Mouse (Mus musculus) retina, postnatal 7 days (tissue): ENCODE measurements around the gene Atp1b4.
"Not testable (repeated sequence)": the region's sequence is repeated elsewhere in the genome, so short reads cannot be mapped to it uniquely, and the experiment has no call there.

Experiments
- DNase-seq: peaks from one replicate; pipeline ENCODE4 v3.0.0-alpha.2; 2012; ENCODE audit warnings: low read depth, low spot score

Gene Atp1b4

DNA sequence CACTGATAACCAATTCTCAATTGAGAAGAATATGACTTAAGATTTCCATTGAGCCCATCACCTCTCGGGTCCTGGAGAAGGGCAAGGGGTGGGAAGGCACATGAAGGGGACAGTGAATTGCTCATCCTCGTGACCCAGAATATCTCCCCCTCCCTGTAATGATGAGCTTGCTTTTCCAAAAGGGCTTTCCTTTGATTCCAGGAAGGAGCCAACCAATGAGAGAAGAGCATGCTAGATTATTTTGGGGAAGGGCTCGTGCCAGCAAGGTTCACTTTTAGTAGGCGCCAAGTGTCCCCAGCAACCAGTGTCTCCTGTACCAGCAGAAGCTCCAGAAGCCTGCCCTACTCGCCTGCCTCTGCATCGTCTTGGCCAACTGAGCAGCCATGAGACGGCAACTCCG, at the start of gene Atp1b4:
Gene Atp1b4, plus strand, starts transcription at position 301 of the 400 bp plus-strand sequence.
- no peak for DNase-seq

DNA sequence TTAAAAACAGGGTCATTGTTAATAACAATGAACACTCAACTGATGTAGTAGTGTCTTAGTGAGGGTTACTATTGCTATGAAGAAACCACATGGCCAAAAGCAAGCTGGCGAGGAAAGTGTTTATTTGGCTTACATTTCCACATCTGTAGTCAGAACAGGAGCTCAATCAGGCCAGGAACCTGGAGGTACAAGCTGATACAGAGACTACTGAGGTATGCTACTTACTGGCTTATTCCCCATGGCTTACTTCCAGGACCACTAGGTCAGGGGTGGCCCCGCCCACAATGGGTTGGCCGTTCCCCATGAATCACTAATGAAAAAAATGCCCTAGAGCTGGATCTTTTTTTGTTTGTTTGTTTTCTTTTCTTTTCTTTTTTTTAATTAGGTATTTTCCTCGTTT, 7.4 kb upstream of the Atp1b4 start:
- DNase-seq, result no peak

DNA sequence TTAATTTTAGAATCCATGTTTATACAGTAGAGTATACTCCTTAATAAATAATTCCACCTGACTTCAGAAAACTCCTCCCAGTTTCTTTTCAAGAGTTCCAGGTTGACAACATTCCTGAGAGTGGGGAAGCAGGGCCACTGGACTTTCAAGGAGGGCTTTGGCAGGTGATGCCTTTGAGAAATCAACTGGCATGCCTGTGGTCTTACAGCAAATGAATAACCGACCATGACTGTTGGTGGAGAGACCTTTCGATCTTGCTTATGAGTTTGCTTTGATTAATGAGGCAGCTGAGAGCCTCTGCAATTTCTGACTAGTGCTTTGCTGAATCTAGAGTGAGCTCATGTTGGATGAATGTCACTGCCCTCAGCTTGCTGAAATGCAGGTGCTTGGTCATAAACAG, 4.9 kb upstream of the Atp1b4 start:
- no peak for DNase-seq

DNA sequence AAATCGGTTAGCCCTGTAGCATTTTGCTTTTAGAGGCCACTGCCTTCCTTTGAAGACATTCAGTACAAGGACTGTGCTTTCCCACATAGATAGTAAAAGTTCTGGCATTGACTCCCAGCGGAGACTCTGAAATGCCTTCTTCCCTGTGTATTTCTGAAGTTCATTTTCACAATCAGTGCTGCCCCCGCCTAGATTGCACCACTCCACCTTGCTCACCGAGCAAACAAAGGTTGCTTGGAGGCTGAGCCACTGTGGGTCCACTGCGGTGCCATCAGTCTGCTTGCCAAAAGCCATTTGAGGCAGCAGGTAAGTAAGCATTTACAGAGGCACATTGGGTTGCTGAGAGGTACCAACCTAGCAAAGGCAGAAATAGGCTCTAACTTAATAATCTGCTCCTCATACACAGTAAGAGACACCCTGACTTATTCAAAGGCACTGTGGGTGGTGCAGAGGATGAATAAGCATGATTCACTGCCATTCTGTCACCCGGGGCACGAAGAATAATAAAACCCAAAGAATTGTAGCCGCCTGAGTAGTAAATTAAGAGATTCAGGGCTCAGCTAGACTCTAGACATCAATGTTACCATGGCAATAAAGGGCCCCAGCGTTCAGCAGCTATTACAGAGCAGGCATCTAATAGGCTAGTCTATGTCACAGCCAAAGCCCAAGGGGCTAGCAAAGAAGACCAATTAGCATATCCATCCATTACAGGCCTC, 2.9 kb upstream of the Atp1b4 start:
- DNase-seq, result no peak

DNA sequence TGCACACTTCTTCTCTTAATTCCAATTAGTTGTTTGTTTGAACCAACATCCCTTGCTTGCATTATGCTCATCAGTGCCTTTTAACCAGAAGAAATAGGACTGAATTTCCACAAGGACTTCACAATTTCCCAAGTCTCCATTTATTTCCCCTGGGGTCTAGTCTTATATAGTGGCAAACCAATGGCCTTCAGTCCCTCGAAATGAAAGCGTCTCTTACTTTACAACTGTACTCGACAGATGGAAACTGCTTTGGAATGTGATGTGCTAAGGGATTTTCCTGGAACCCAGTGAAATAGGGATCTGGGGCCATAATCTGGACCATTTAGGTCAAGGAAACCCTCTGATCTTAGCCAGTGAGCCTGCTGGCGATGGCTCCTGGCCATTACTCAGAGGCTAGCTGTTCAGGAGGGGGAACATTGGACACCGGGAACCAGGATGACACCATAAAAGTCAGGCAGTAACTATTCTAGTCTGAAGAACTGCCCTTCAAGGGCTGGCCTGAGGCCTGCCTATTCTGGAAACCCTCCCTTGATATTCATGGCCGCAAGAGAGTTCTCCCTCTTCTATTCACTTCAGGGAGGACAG, 2.3 kb upstream of the Atp1b4 start:
- no peak for DNase-seq

DNA sequence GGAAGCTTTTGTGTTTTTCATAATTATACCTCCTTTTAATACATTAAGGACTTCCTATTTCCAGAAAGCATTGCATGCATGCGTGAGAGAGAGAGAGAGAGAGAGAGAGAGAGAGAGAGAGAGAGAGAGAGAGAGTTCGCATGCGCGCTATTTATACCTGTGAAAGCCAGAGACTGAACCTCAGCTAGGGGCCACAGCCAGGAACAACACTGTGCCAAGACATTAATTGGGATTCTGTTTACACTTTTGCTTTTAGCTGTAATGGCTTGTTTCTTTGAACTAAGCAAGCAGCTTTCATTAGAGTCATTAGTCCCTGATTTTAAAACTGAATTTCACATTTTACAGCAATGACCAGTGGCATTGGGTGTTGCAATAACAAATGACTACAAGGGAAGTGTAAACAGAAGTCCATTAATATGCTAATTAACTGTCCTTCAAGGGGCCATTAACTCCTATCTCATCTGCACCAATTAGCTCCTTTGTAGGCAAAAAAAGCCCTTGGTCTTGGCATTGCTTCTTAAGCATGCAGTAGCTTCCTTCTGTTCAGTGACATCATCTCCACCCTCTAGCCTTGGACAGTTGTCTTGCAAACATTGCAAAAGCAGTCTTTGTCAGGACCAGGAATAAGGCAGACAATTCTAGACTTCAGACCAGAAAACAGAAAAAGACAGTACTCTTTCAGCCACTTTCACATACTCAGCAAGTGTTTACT, 14.9 kb downstream of the Atp1b4 start:
- no peak for DNase-seq

DNA sequence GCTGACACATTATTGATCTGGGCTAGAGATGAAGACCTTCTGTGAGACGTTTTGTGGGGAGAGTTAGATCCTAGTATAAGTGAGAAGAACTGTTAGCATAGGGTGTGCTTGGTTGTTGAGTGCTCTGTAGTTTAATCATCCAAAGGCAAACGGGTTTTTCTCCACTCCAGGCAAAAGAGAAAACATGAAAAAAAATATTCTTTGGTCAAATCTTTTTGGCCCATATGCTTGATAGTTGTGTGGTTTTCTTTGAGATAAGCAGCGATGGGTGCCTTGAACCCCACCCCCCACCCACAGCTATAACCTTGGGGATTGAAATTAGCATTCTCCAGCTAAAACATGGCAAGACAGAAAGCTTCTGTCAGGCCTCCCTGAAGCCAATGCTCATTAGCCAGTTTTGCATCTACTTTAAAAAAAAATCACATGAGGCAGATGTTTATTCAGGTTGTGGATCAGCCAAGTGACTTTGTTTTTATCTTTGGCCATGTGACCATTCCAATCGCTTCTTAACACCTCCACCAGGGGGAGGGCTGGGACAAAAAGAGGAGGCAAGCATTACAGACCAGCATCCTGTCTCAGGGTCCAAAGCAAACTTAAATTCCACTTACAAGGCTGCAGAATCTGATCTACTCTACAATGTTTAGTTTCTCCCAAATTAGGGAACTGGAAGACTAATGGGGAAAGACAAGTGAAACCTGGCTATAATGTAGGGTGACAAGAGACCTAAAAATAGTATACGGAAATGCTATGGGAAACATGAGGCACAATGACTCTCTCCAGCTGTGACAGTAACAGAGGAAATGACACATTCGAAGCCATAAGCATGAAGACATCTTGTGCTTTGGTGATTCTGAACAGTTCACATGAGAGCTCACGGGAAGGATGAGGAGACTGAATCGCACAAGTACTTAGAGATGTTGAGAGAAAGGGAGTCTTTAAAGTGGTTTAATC, 18.6 kb downstream of the Atp1b4 start:
- no peak for DNase-seq

DNA sequence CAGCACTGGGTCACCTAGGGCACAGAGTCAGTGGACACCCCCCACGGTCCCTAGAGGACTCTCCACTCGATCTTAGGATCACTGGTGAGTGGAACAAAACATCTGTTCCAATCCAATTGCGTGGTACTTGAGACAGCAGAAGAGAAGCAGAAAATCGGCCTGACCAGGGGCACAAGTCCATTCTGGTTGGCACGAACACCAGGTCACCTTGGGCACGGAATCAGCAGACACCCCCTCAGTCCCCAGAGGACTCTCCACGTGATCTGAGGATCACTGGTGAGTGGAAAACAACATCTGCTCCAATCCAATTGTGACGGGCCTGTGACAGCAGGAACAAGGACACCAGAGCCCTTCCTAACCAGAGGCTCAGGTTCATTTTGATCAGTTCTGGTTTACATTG, 46.0 kb downstream of the Atp1b4 start:
- no peak for DNase-seq

DNA sequence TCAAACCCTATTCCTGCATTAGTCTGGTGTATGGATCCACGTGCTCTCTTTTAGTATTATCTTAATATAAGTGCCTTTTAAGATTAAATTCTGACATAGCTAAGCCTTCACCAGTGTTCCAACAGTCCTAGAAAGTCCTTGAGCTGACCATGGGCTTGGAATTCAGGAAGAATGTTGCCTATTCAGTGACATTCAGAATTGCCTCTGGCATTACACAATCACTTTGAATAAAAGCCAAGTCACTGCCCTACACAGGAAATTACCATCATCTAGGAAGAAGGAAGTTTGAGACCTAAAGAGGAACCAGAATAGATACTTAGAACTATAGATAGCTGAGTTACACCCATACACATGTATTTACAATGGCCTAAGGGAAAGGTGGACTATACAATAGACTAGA, 48.6 kb downstream of the Atp1b4 start:
- not testable (repeated sequence) for DNase-seq

DNA sequence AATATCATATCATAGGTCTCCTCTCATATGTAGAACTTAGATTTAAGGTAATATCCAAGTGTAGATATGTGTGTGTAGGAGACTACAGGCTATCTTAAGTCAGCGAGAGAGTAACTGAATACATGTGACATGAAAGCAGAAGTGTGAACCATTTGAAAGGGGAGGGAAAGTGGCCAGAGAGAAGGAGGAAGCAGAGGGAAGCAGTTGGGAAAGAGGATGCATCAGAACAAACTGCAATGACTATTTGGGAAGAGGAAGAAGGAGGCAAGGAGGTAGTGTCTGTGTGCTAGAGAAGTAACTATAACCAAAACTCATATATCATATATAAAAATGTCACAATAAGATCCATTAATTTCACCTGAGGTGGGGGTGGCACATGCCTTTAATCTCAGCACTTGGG, 57.2 kb downstream of the Atp1b4 start:
- not testable (repeated sequence) for DNase-seq
